Mouse (Mus musculus): ENCODE measurements around the gene Zic3. TPM values are rescaled to one million over a fixed set of nuclear protein-coding genes. Genes with fewer than 3 reads are reported as not detected.

Gene Zic3
- 0.07 and 0.20 TPM in 2 replicates for polyA plus RNA-seq (2016; fragmentation: Nextera tagmentation; extraction: Ambion mirVana)

DNA sequence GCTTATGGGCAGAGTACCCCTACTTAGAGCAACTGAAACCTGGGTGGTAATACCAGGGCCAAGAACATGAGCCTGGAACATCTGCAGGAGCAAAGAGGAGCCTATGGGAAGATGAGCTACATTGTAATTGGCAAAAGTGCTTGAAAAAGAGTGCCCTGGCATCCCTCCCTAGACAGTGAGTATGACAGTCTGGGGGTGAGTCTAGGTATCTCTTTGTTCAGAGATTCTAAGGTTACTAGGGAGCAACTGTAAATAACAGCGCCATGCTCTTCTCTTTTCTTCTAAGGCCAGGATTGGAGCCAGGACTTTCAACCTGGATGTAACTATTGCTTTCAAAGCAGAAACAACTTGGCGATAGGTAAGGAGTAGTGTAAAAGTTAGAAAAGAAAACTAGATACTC, at the start of gene Zic3:
TSS of gene Zic3 (plus strand) at position 301 of the 400 bp plus-strand sequence.
- no peak for DNase-seq (ENCODE audit: low spot score)
- Histone ChIP-seq H3K4me1 (no peaks in the 10 kb centered on the region), H3K4me3 (no peak within 1 kb of the TSS), H3K9me3 (no peaks in the 10 kb centered on the region), H3K27ac (no peak within 1 kb of the TSS), H3K36me3 (no peaks in the 10 kb centered on the region), H3K27me3 (ENCODE audit: insufficient read depth, poor library complexity, severe bottlenecking) (peaks cover 89% of the 10 kb centered on the region)
- 67% methylated on average over 2 of the region's 2 CpGs for WGBS

DNA sequence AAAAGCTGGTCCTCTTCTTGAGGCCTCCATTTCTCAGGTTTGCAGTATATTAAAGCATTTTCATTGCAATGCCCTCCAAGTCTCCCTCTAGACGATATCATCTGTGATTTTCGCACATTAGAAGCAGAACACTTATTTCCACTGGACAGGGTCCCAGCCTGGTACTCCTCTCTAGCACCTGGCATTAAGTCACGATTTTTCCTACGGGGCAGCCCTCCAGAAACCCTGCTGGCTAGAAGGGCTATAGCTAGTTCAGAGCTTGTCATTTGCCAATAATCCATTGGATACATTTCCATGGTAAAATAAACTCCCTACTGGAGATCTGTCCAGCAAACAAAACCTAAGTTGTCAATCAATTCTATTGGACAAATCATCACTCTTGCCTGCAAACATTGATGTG, 40.1 kb upstream of the Zic3 start:
- WGBS, result 76% methylated on average over 4 of the region's 4 CpGs
- H3K27ac ChIP-seq, result no peak overlapping the region
- H3K4me1 ChIP-seq, result no peaks in the 10 kb centered on the region
- H3K9me3 ChIP-seq, result no peaks in the 10 kb centered on the region
- no peaks in the 10 kb centered on the region for H3K36me3 ChIP-seq
- H3K4me3 ChIP-seq, result no peak overlapping the region
- no peak for DNase-seq (ENCODE audit: low spot score)
- H3K27me3 ChIP-seq (ENCODE audit: insufficient read depth, poor library complexity, severe bottlenecking), result no peaks in the 10 kb centered on the region

DNA sequence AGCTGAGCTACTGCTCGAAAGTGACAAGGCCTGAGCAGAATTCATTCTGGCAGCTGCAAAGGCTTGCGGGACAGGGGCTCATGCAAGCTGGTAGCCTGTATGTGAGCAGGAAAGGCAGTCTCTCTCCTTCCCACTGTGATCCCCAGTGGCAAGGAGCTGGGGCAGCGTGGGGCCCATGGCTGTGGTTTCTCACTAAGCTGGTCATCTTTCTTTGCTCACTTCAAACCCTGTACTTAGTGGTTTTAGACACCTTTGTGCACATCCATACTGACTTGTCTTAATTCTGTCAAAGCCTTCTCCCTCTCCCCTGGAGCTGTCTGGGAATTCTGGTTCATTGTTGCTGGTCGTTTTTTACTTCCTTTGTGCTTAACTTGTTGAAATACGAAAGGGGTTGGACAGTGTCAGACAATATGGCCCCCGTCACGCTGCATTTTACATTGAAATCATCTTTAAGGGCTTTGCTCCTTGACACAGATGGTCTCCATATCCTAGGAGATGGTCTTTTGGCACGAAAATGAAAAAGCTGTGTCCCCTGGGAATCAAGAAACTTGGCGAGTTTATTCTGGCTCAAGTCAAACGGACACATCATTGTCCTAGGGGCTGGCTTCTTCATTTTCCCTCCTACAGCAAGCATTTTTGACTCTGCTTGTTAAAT, 34.9 kb upstream of the Zic3 start:
- Histone ChIP-seq H3K4me1 (no peaks in the 10 kb centered on the region), H3K36me3 (no peaks in the 10 kb centered on the region), H3K4me3 (no peak overlapping the region), H3K27me3 (ENCODE audit: insufficient read depth, poor library complexity, severe bottlenecking) (no peaks in the 10 kb centered on the region), H3K9me3 (no peaks in the 10 kb centered on the region), H3K27ac (no peak overlapping the region)
- no peak for DNase-seq (ENCODE audit: low spot score)
- 74% methylated on average over 10 of the region's 10 CpGs for WGBS

DNA sequence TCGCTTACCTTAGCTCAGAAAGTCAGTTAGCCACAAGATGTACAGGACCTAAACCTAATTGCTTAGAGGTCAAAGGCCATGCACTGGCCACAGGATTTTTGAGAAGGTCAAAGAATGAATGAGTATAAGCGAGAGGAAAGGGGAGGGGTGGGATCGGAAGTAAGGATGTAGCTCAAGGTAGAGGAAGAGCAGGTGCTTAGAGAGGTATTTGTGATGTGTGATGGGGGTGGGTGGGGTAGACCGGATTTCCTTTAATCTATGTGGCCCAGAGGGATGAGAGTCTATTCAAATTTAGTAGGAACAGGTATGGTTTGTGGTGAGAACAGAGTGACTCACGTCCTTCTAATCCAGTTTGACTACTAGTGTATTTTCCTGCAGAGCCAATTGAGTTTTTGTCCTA, 9.1 kb upstream of the Zic3 start:
- H3K27me3 ChIP-seq (ENCODE audit: insufficient read depth, poor library complexity, severe bottlenecking), result peaks cover 54% of the 10 kb centered on the region
- no peaks in the 10 kb centered on the region for H3K4me1 ChIP-seq
- H3K36me3 ChIP-seq, result no peaks in the 10 kb centered on the region
- no peaks in the 10 kb centered on the region for H3K9me3 ChIP-seq
- DNase-seq (ENCODE audit: low spot score), result no peak
- WGBS, result 52% methylated on average over 5 of the region's 5 CpGs
- H3K4me3 ChIP-seq, result no peak overlapping the region
- H3K27ac ChIP-seq, result no peak overlapping the region

DNA sequence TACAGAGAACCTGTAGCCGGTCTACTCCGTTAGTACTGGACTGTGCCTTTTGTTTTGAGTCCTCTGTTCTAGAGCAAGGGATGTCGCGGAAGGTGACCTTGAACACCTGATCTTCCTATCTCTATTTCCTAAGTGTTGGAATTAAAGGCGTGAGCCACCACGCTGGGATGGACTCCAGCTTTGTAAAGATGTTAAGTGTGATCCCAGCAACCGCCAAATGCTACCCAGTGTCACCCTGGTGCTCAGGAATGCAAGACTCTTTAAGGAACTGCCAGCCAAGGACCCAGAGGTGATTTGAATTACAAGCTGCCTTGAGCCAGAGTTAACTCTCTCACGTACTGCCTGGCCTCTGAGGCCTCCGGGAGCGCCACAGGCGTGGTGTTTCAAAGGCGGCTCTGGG, 8.4 kb upstream of the Zic3 start:
- Histone ChIP-seq H3K27me3 (ENCODE audit: insufficient read depth, poor library complexity, severe bottlenecking) (peaks cover 61% of the 10 kb centered on the region), H3K4me1 (no peaks in the 10 kb centered on the region), H3K36me3 (no peaks in the 10 kb centered on the region), H3K9me3 (no peaks in the 10 kb centered on the region), H3K4me3 (no peak overlapping the region), H3K27ac (no peak overlapping the region)
- DNase-seq (ENCODE audit: low spot score), result no peak
- 13% methylated on average over 12 of the region's 12 CpGs for WGBS

DNA sequence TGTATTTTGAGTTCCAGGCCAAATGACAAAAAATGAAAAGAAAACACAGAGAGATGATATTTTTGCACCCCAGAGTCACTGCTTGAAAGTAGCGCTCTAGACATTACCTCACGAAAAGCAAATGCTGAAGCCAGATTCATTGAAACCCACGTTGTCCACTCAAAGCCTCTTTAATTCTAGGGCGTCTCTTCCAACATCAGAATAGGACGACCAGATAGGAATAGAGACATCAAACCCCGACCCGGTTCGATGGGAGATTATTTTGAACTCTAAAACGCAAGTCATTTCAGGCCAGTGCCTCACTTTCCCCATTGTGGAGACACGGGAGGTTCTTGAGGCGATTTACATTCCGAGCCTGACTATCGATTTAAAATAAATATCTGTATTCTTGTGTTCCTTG, 7.7 kb upstream of the Zic3 start:
- Histone ChIP-seq H3K4me1 (no peaks in the 10 kb centered on the region), H3K36me3 (no peaks in the 10 kb centered on the region), H3K27ac (no peak overlapping the region), H3K9me3 (no peaks in the 10 kb centered on the region), H3K27me3 (ENCODE audit: insufficient read depth, poor library complexity, severe bottlenecking) (peaks cover 68% of the 10 kb centered on the region), H3K4me3 (no peak overlapping the region)
- WGBS, result 14% methylated on average over 13 of the region's 13 CpGs
- no peak for DNase-seq (ENCODE audit: low spot score)

DNA sequence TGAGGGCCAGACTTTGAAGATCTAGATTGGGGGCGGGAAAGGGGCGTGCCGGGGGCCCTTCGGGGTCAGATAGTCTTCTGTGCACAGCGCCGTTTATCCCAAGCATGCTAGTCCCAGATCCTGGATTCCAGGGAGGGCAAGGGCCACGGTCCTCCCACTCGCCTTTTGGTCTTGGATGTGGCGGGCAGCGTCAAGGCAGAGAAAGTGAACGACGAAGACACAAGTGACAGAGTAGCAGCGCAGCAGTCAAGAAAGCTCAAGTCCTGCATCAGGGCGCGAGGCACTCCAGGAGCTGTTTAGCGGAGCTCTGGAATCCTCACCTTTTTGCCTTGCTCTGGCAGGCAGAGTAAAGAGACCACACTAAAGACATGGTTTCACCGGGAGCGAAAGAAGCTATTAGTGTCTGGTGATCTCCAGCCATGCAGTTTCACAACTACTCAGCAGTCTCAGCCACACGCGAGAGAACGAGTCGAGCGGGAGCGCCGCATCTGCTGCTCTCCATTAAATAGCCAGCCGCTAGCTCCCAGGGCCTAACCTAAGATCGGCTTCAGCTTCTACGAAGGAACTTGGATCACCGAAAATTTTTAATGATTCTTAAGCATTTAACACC, 7.1 kb upstream of the Zic3 start:
- no peaks in the 10 kb centered on the region for H3K36me3 ChIP-seq
- no peaks in the 10 kb centered on the region for H3K4me1 ChIP-seq
- no peak for DNase-seq (ENCODE audit: low spot score)
- H3K9me3 ChIP-seq, result no peaks in the 10 kb centered on the region
- WGBS, result 18% methylated on average over 29 of the region's 29 CpGs
- H3K27me3 ChIP-seq (ENCODE audit: insufficient read depth, poor library complexity, severe bottlenecking), result peaks cover 74% of the 10 kb centered on the region
- H3K27ac ChIP-seq, result no peak overlapping the region
- peak overlapping the region; percentile 27 for H3K4me3 ChIP-seq

DNA sequence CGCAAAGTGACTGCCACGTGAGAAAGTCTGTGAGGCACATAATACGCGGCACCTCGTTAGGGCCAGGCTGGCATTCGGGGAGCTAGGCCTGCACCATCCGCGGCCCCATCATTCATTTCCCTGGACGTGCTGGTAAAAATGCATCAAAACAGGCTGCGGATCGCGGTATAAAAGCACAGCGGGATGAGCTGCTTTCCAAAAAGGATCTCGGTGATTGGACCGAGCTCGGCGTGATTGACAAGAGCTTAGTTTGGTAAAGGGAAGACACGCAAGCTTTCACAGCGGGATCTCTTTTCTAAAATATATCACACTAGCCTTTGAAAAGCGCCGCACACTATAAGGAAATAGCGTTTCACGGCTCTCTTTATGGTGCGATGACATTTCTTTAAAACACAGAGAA, 3.8 kb upstream of the Zic3 start:
- no peak overlapping the region for H3K27ac ChIP-seq
- no peak for DNase-seq (ENCODE audit: low spot score)
- peak overlapping the region; percentile 39; the same call in 1 of the 2 replicates for H3K4me3 ChIP-seq
- WGBS, result 12% methylated on average over 24 of the region's 24 CpGs
- H3K4me1 ChIP-seq, result no peaks in the 10 kb centered on the region
- peaks cover 93% of the 10 kb centered on the region for H3K27me3 ChIP-seq (ENCODE audit: insufficient read depth, poor library complexity, severe bottlenecking)
- no peaks in the 10 kb centered on the region for H3K36me3 ChIP-seq
- H3K9me3 ChIP-seq, result no peaks in the 10 kb centered on the region

DNA sequence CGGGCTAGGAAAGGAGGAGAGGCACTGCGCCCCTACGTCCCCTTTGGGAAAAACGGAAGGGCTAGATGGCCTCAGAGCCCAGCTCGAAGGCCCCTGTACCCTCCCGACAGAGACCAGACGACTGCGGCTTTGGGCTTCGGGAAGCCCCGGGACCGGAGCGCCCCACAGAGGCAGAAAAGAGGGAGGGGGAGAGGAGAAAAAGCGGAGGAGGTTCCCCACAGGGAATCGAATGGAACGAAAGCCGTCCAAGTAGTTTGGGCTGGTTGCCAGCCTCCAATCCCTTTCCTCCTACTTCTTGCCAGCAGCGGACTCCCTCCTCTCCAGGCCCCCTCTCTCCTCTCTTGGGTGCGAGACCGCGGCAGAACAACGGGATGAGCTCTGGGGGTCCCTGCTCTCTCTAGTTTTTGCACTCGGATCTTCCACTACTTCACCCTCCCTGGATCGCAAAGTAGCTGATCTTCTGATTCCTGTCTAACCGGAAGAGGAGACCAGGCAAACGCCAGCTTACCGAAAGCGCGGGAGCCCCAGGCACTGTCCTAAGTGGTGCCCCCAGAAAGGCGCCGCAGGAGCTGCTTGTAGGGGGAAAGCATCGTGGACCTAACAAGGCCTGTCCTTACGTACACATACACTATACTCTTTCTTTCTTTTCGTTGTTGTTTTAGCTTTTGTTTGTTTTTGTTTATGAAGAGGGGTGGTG, 3.1 kb upstream of the Zic3 start:
- no peak for DNase-seq (ENCODE audit: low spot score)
- no peak overlapping the region for H3K27ac ChIP-seq
- H3K27me3 ChIP-seq (ENCODE audit: insufficient read depth, poor library complexity, severe bottlenecking), result peaks cover 91% of the 10 kb centered on the region
- H3K4me3 ChIP-seq, result peak overlapping the region; percentile 39
- no peaks in the 10 kb centered on the region for H3K36me3 ChIP-seq
- H3K9me3 ChIP-seq, result no peaks in the 10 kb centered on the region
- H3K4me1 ChIP-seq, result no peaks in the 10 kb centered on the region
- WGBS, result 13% methylated on average over 31 of the region's 33 CpGs

DNA sequence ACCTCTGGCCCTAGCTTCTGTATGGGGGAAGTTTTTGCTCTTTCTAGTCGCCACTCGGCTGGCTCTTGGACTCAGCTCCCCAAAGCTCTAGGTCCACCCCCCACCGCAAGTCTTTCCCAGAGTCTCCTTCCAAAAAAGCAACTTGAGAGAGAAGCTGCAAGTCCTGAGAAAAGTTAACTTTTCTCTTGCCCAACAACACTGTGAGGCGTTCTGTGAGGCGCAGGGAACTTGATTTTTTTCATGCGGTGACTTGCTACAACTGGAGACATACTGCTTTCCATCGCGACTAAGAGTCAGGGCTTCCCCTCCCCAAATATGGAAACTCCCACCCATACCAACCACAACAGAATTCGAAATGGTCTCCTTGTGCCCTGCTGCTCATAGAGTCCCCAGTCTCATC, 5.1 kb downstream of the Zic3 start:
- H3K9me3 ChIP-seq, result no peaks in the 10 kb centered on the region
- no peak overlapping the region for H3K27ac ChIP-seq
- H3K36me3 ChIP-seq, result no peaks in the 10 kb centered on the region
- H3K27me3 ChIP-seq (ENCODE audit: insufficient read depth, poor library complexity, severe bottlenecking), result peaks cover 88% of the 10 kb centered on the region
- WGBS, result 17% methylated on average over 9 of the region's 9 CpGs
- H3K4me3 ChIP-seq, result no peak overlapping the region
- DNase-seq (ENCODE audit: low spot score), result no peak
- no peaks in the 10 kb centered on the region; the same call in 1 of the 2 replicates for H3K4me1 ChIP-seq

DNA sequence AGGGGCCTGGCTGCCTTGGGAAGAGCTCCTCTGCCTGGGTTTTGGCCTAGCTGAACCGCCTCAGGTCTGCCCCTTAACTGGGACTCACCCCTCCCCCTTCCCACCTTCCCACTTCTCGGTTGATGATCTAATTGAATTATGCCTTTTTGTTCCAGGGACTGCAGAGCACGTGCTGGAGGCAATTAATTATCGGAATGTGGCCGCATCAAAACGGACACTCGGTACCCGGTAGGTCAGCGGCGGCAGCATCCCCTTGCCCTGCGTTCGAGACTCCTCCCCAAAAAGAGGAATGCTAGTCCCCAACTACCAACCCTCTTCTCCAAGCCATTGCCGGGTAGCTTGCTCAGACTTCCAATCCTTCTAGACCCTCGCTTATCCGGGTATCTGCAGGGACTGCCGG, 5.6 kb downstream of the Zic3 start:
- Histone ChIP-seq H3K4me1 (no peaks in the 10 kb centered on the region; the same call in 1 of the 2 replicates), H3K27ac (no peak overlapping the region), H3K4me3 (no peak overlapping the region), H3K36me3 (no peaks in the 10 kb centered on the region), H3K27me3 (ENCODE audit: insufficient read depth, poor library complexity, severe bottlenecking) (peaks cover 89% of the 10 kb centered on the region), H3K9me3 (no peaks in the 10 kb centered on the region)
- DNase-seq (ENCODE audit: low spot score), result no peak
- WGBS, result 15% methylated on average over 16 of the region's 16 CpGs

DNA sequence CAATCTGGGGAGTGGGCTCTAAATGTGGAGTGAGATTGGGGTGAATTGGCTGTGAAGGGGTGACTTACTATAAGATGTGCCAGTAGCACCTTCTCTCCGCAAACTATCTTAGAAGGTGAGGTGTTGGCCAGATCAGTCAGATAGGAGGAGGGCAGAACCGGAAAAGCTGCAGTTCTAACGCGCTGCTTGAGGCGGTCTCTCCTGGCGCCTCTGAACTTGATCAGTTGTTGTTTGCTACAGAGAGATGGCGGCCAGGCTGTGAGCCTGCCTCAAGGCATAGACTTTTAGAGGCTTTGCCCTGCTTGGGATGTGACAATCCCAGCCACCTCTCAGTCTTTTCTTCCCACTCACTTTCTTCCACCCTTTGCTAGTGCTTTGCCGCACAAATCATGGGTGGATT, 6.4 kb downstream of the Zic3 start:
- H3K4me3 ChIP-seq, result no peak overlapping the region
- no peaks in the 10 kb centered on the region for H3K36me3 ChIP-seq
- no peaks in the 10 kb centered on the region for H3K9me3 ChIP-seq
- no peak for DNase-seq (ENCODE audit: low spot score)
- WGBS, result 19% methylated on average over 8 of the region's 8 CpGs
- no peak overlapping the region for H3K27ac ChIP-seq
- H3K4me1 ChIP-seq, result no peaks in the 10 kb centered on the region; the same call in 1 of the 2 replicates
- peaks cover 92% of the 10 kb centered on the region for H3K27me3 ChIP-seq (ENCODE audit: insufficient read depth, poor library complexity, severe bottlenecking)

DNA sequence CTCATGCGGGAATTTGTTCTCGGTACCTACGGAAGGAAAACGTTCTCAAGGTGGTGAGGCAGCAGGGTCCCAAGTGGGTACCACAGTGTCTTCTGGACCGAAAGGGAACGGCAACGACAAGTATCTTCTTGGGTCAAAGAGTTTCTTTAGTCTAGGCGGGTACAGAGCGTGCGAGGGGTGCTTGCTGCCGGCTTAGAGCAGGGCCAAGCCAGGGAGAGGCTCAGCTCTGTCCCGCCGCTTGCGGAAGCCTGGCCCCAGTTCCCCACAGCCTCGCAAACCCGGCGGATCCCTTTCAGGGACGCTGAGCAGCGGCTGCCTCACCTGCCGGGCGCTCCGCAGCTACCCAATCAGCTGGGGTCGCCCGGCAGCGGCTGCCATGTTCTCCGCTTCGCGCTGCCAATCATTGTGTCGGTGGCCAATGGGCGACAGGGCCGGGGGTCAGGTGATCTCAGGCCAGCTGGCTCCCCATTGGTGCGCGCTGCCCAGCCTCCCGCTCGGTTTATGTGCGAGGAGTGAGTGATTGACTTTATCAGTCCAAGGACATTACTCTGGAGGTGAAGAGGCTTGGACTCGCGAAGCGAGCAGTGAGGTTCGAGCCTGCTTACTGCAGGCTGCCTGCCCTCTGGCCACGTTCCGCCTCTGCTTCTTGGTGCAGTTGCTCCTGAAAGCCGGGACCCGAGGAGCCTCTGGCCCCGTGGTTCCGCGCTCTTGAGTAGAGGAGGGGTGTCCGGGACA, 7.8 kb downstream of the Zic3 start:
- 15% methylated on average over 48 of the region's 48 CpGs for WGBS
- Histone ChIP-seq H3K9me3 (no peaks in the 10 kb centered on the region), H3K36me3 (no peaks in the 10 kb centered on the region), H3K4me3 (peak overlapping the region; percentile 55), H3K27me3 (ENCODE audit: insufficient read depth, poor library complexity, severe bottlenecking) (peaks cover 84% of the 10 kb centered on the region), H3K27ac (no peak overlapping the region), H3K4me1 (no peaks in the 10 kb centered on the region; the same call in 1 of the 2 replicates)
- DNase-seq (ENCODE audit: low spot score), result peak; percentile 86
